In genomic region chr11:119237007-119237406, GRCm38 (mm10) we compare ENCODE assay signal across 16 mouse cellular contexts.
"Had no signal": no experiment of that assay in that cellular context is flagged by ENCODE, and none has a peak within 500 bp of the region (broad histone marks: within the 10 kb centered on the region; RNA-seq: fewer than 3 reads in every experiment).

No protein-coding gene starts in this region.

- H3K4me3 ChIP-seq: midbrain, embryonic 12.5 days; myocyte; neural tube, embryonic 15.5 days had no signal

- H3K36me3 ChIP-seq: stomach, embryonic 15.5 days had no signal

- H3K9me3 ChIP-seq: neural tube, embryonic 13.5 days; neural tube, embryonic 15.5 days; stomach, embryonic 15.5 days had no signal

- H3K27me3 ChIP-seq: midbrain, embryonic 12.5 days; neural tube, embryonic 13.5 days; neural tube, embryonic 15.5 days; stomach, embryonic 15.5 days had no signal

- DNase-seq: lung, adult 18-20 months; lung, postnatal 10 days; midbrain, embryonic 14.5 days; retina, postnatal 1 day; right cerebral cortex, adult 18-20 months; thymus, adult 2 months; thymus, postnatal 25 days; thymus, postnatal 4 days had no signal

- H3K27ac ChIP-seq: liver, embryonic 14.5 days; stomach, embryonic 15.5 days; stomach, postnatal 0 days had no signal

- H3K9ac ChIP-seq: liver, embryonic 14.5 days; lung, embryonic 14.5 days; midbrain, embryonic 12.5 days; neural tube, embryonic 15.5 days; stomach, embryonic 15.5 days had no signal
